Mouse (Mus musculus): ENCODE results near the gene Gstm4. TPM values are rescaled to one million over a fixed set of nuclear protein-coding genes. Genes with fewer than 3 reads are reported as not detected.

Gene Gstm4
- polyA plus RNA-seq, 1 experiment from 2014 or later = 15.1 TPM

GRCm38 (mm10) chr3:108067370-108067934 lies 22.8 kb upstream of the Gstm4 start:
- DNase-seq (ENCODE audit: low spot score) (no peak), ATAC-seq (ENCODE audit: insufficient number of reproducible peaks, low FRiP score, low TSS enrichment, low read depth) (no peak)
- 74% methylated on average over 6 of the region's 6 CpGs for WGBS
- Histone ChIP-seq H3K9ac (ENCODE audit: low read length) (no peak overlapping the region), H3K4me1 (ENCODE audit: control insufficient read depth, insufficient read depth, low read length) (no peaks in the 10 kb centered on the region), H3K27me3 (ENCODE audit: control insufficient read depth, insufficient read depth, low read length) (no peaks in the 10 kb centered on the region), H3K9me3 (ENCODE audit: control insufficient read depth, low read length) (no peaks in the 10 kb centered on the region), H3K27ac (replicated peaks; ENCODE audit: low read depth, low read length) (no peak overlapping the region), H3K36me3 (ENCODE audit: control insufficient read depth, insufficient read depth, low read length) (0 out of 2 replicates have a peak, but pooled peaks cover 2% of the 10 kb centered on the region), H3K4me3 (ENCODE audit: low read depth, low read length) (no peak overlapping the region), H3K4me2 (ENCODE audit: low read depth, severe bottlenecking) (no peak overlapping the region)

GRCm38 (mm10) chr3:108065551-108065950 lies 20.9 kb upstream of the Gstm4 start:
- WGBS = 77% methylated on average over 9 of the region's 9 CpGs
- H3K4me2 ChIP-seq (ENCODE audit: low read depth, severe bottlenecking) = no peak overlapping the region
- no peak for ATAC-seq (ENCODE audit: insufficient number of reproducible peaks, low FRiP score, low TSS enrichment, low read depth)
- H3K27ac ChIP-seq (replicated peaks; ENCODE audit: low read depth, low read length) = no peak overlapping the region
- H3K4me3 ChIP-seq (ENCODE audit: low read depth, low read length) = no peak overlapping the region
- H3K36me3 ChIP-seq (ENCODE audit: control insufficient read depth, insufficient read depth, low read length) = no peaks in the 10 kb centered on the region
- no peaks in the 10 kb centered on the region for H3K4me1 ChIP-seq (ENCODE audit: control insufficient read depth, insufficient read depth, low read length)
- H3K27me3 ChIP-seq (ENCODE audit: control insufficient read depth, insufficient read depth, low read length) = no peaks in the 10 kb centered on the region
- H3K9ac ChIP-seq (ENCODE audit: low read length) = no peak overlapping the region
- H3K9me3 ChIP-seq (ENCODE audit: control insufficient read depth, low read length) = no peaks in the 10 kb centered on the region
- DNase-seq (ENCODE audit: low spot score) = no peak

GRCm38 (mm10) chr3:108064672-108065071 lies 20.0 kb upstream of the Gstm4 start:
- no peaks in the 10 kb centered on the region for H3K9me3 ChIP-seq (ENCODE audit: control insufficient read depth, low read length)
- 73% methylated on average over 4 of the region's 4 CpGs for WGBS
- no peaks in the 10 kb centered on the region for H3K4me1 ChIP-seq (ENCODE audit: control insufficient read depth, insufficient read depth, low read length)
- no peak overlapping the region for H3K4me2 ChIP-seq (ENCODE audit: low read depth, severe bottlenecking)
- no peak for DNase-seq (ENCODE audit: low spot score)
- no peaks in the 10 kb centered on the region for H3K27me3 ChIP-seq (ENCODE audit: control insufficient read depth, insufficient read depth, low read length)
- H3K27ac ChIP-seq (replicated peaks; ENCODE audit: low read depth, low read length) = no peak overlapping the region
- H3K36me3 ChIP-seq (ENCODE audit: control insufficient read depth, insufficient read depth, low read length) = no peaks in the 10 kb centered on the region
- H3K4me3 ChIP-seq (ENCODE audit: low read depth, low read length) = no peak overlapping the region
- no peak overlapping the region for H3K9ac ChIP-seq (ENCODE audit: low read length)
- no peak for ATAC-seq (ENCODE audit: insufficient number of reproducible peaks, low FRiP score, low TSS enrichment, low read depth)

GRCm38 (mm10) chr3:108062648-108063047 lies 18.0 kb upstream of the Gstm4 start:
- Histone ChIP-seq H3K27me3 (ENCODE audit: control insufficient read depth, insufficient read depth, low read length) (no peaks in the 10 kb centered on the region), H3K4me3 (ENCODE audit: low read depth, low read length) (no peak overlapping the region), H3K9me3 (ENCODE audit: control insufficient read depth, low read length) (no peaks in the 10 kb centered on the region), H3K4me1 (ENCODE audit: control insufficient read depth, insufficient read depth, low read length) (no peaks in the 10 kb centered on the region), H3K4me2 (ENCODE audit: low read depth, severe bottlenecking) (no peak overlapping the region), H3K36me3 (ENCODE audit: control insufficient read depth, insufficient read depth, low read length) (no peaks in the 10 kb centered on the region), H3K9ac (ENCODE audit: low read length) (no peak overlapping the region), H3K27ac (replicated peaks; ENCODE audit: low read depth, low read length) (no peak overlapping the region)
- WGBS = 80% methylated on average over 8 of the region's 8 CpGs
- ATAC-seq (ENCODE audit: insufficient number of reproducible peaks, low FRiP score, low TSS enrichment, low read depth) (no peak), DNase-seq (ENCODE audit: low spot score) (no peak)

- H3K4me2 ChIP-seq (ENCODE audit: low read depth, severe bottlenecking) = peak overlapping the region; percentile 7; the same call in 1 of the 2 replicates
- no peaks in the 10 kb centered on the region for H3K9me3 ChIP-seq (ENCODE audit: control insufficient read depth, low read length)
- no peaks in the 10 kb centered on the region for H3K4me1 ChIP-seq (ENCODE audit: control insufficient read depth, insufficient read depth, low read length)
- DNase-seq (ENCODE audit: low spot score) = peak; percentile 76
- H3K27me3 ChIP-seq (ENCODE audit: control insufficient read depth, insufficient read depth, low read length) = no peaks in the 10 kb centered on the region
- H3K4me3 ChIP-seq (ENCODE audit: low read depth, low read length) = no peak overlapping the region
- WGBS = 22% methylated on average over 7 of the region's 7 CpGs
- H3K9ac ChIP-seq (ENCODE audit: low read length) = no peak overlapping the region
- ATAC-seq (ENCODE audit: insufficient number of reproducible peaks, low FRiP score, low TSS enrichment, low read depth) = no peak
- no peak overlapping the region for H3K27ac ChIP-seq (replicated peaks; ENCODE audit: low read depth, low read length)
- no peaks in the 10 kb centered on the region for H3K36me3 ChIP-seq (ENCODE audit: control insufficient read depth, insufficient read depth, low read length)
Observed at GRCm38 (mm10) chr3:108061420-108061819, 16.7 kb upstream of the Gstm4 start.

GRCm38 (mm10) chr3:108050493-108050892 lies 5.8 kb upstream of the Gstm4 start:
- H3K27ac ChIP-seq (replicated peaks; ENCODE audit: low read depth, low read length) = no peak overlapping the region
- H3K36me3 ChIP-seq (ENCODE audit: control insufficient read depth, insufficient read depth, low read length) = no peaks in the 10 kb centered on the region
- H3K27me3 ChIP-seq (ENCODE audit: control insufficient read depth, insufficient read depth, low read length) = no peaks in the 10 kb centered on the region
- H3K4me2 ChIP-seq (ENCODE audit: low read depth, severe bottlenecking) = no peak overlapping the region
- WGBS = 90% methylated on average over 5 of the region's 5 CpGs
- no peaks in the 10 kb centered on the region for H3K4me1 ChIP-seq (ENCODE audit: control insufficient read depth, insufficient read depth, low read length)
- ATAC-seq (ENCODE audit: insufficient number of reproducible peaks, low FRiP score, low TSS enrichment, low read depth) (no peak), DNase-seq (ENCODE audit: low spot score) (no peak)
- H3K4me3 ChIP-seq (ENCODE audit: low read depth, low read length) = no peak overlapping the region
- H3K9me3 ChIP-seq (ENCODE audit: control insufficient read depth, low read length) = no peaks in the 10 kb centered on the region
- no peak overlapping the region for H3K9ac ChIP-seq (ENCODE audit: low read length)

GRCm38 (mm10) chr3:108048306-108048705 lies 3.6 kb upstream of the Gstm4 start:
- H3K9me3 ChIP-seq (ENCODE audit: control insufficient read depth, low read length) = no peaks in the 10 kb centered on the region
- 67% methylated on average over 3 of the region's 3 CpGs for WGBS
- ATAC-seq (ENCODE audit: insufficient number of reproducible peaks, low FRiP score, low TSS enrichment, low read depth) (no peak), DNase-seq (ENCODE audit: low spot score) (no peak)
- H3K27ac ChIP-seq (replicated peaks; ENCODE audit: low read depth, low read length) = no peak overlapping the region
- no peaks in the 10 kb centered on the region for H3K27me3 ChIP-seq (ENCODE audit: control insufficient read depth, insufficient read depth, low read length)
- H3K4me2 ChIP-seq (ENCODE audit: low read depth, severe bottlenecking) = no peak overlapping the region
- no peak overlapping the region for H3K9ac ChIP-seq (ENCODE audit: low read length)
- no peak overlapping the region for H3K4me3 ChIP-seq (ENCODE audit: low read depth, low read length)
- H3K36me3 ChIP-seq (ENCODE audit: control insufficient read depth, insufficient read depth, low read length) = no peaks in the 10 kb centered on the region
- no peaks in the 10 kb centered on the region for H3K4me1 ChIP-seq (ENCODE audit: control insufficient read depth, insufficient read depth, low read length)

- ATAC-seq (ENCODE audit: insufficient number of reproducible peaks, low FRiP score, low TSS enrichment, low read depth) (no peak), DNase-seq (ENCODE audit: low spot score) (no peak)
- Histone ChIP-seq H3K27me3 (ENCODE audit: control insufficient read depth, insufficient read depth, low read length) (no peaks in the 10 kb centered on the region), H3K4me1 (ENCODE audit: control insufficient read depth, insufficient read depth, low read length) (no peaks in the 10 kb centered on the region), H3K27ac (replicated peaks; ENCODE audit: low read depth, low read length) (no peak overlapping the region), H3K9me3 (ENCODE audit: control insufficient read depth, low read length) (no peaks in the 10 kb centered on the region), H3K4me3 (ENCODE audit: low read depth, low read length) (no peak overlapping the region), H3K36me3 (ENCODE audit: control insufficient read depth, insufficient read depth, low read length) (no peaks in the 10 kb centered on the region), H3K9ac (ENCODE audit: low read length) (no peak overlapping the region), H3K4me2 (ENCODE audit: low read depth, severe bottlenecking) (no peak overlapping the region)
- WGBS = 91% methylated on average over 2 of the region's 2 CpGs
Observed at GRCm38 (mm10) chr3:108046944-108047655, 2.4 kb upstream of the Gstm4 start.
